Mouse (Mus musculus): ENCODE data around the gene Exoc7. TPM values are rescaled to one million over a fixed set of nuclear protein-coding genes. Genes with fewer than 3 reads are reported as not detected.

Gene Exoc7
- polyA plus RNA-seq, 1 experiment from 2014 or later, result 42.3 TPM

- Histone ChIP-seq H3K9ac (ENCODE audit: low read length) (no peak overlapping the region), H3K36me3 (ENCODE audit: control insufficient read depth, insufficient read depth, low read length) (peaks cover 36% of the 10 kb centered on the region), H3K27ac (replicated peaks) (peak overlapping the region; percentile 65), H3K4me3 (ENCODE audit: low read depth, low read length) (no peak overlapping the region), H3K27me3 (ENCODE audit: control insufficient read depth, insufficient read depth, low read length) (no peaks in the 10 kb centered on the region), H3K4me2 (replicated peaks; ENCODE audit: low read depth) (no peak overlapping the region), H3K4me1 (replicated peaks; ENCODE audit: control insufficient read depth, insufficient read depth) (no peaks in the 10 kb centered on the region), H3K9me3 (ENCODE audit: control insufficient read depth, low read length) (no peaks in the 10 kb centered on the region)
- 69% methylated on average over 7 of the region's 7 CpGs for WGBS
- TF ChIP-seq CTCF (IDR thresholded peaks at IDR 0.05; ENCODE audit: low read depth) (no peak), EP300 (optimal IDR thresholded peaks at IDR 0.05) (peak; percentile 61)
- ATAC-seq (ENCODE audit: low FRiP score, low TSS enrichment) (peak; percentile 83), DNase-seq (ENCODE audit: low spot score) (peak; percentile 67)
These were observed 46.8 kb downstream of the Exoc7 start for GRCm38 (mm10) chr11:116260259-116260658.

GRCm38 (mm10) chr11:116259461-116259860, 47.6 kb downstream of the Exoc7 start:
- Histone ChIP-seq H3K4me3 (ENCODE audit: low read depth, low read length) (no peak overlapping the region), H3K27ac (replicated peaks) (0 out of 2 replicates have a peak overlapping the region, but pooled peaks have one; percentile 35), H3K9ac (ENCODE audit: low read length) (no peak overlapping the region), H3K4me2 (replicated peaks; ENCODE audit: low read depth) (no peak overlapping the region), H3K36me3 (ENCODE audit: control insufficient read depth, insufficient read depth, low read length) (peaks cover 41% of the 10 kb centered on the region), H3K27me3 (ENCODE audit: control insufficient read depth, insufficient read depth, low read length) (no peaks in the 10 kb centered on the region), H3K9me3 (ENCODE audit: control insufficient read depth, low read length) (no peaks in the 10 kb centered on the region), H3K4me1 (replicated peaks; ENCODE audit: control insufficient read depth, insufficient read depth) (no peaks in the 10 kb centered on the region)
- DNase-seq (ENCODE audit: low spot score), result no peak
- TF ChIP-seq EP300 (optimal IDR thresholded peaks at IDR 0.05) (no peak), CTCF (IDR thresholded peaks at IDR 0.05; ENCODE audit: low read depth) (no peak)
- ATAC-seq (ENCODE audit: low FRiP score, low TSS enrichment), result no peak
- 82% methylated on average over 8 of the region's 8 CpGs for WGBS

GRCm38 (mm10) chr11:116255982-116256675, 50.9 kb downstream of the Exoc7 start:
- peak; percentile 44; the same call in 1 of the 2 replicates for ATAC-seq (ENCODE audit: low FRiP score, low TSS enrichment)
- Histone ChIP-seq H3K9me3 (ENCODE audit: control insufficient read depth, low read length) (no peaks in the 10 kb centered on the region), H3K27me3 (ENCODE audit: control insufficient read depth, insufficient read depth, low read length) (no peaks in the 10 kb centered on the region), H3K4me1 (replicated peaks; ENCODE audit: control insufficient read depth, insufficient read depth) (no peaks in the 10 kb centered on the region), H3K9ac (ENCODE audit: low read length) (no peak overlapping the region), H3K4me2 (replicated peaks; ENCODE audit: low read depth) (no peak overlapping the region), H3K4me3 (ENCODE audit: low read depth, low read length) (no peak overlapping the region), H3K36me3 (ENCODE audit: control insufficient read depth, insufficient read depth, low read length) (peaks cover 41% of the 10 kb centered on the region), H3K27ac (replicated peaks) (peak overlapping the region; percentile 89)
- DNase-seq (ENCODE audit: low spot score), result no peak
- TF ChIP-seq EP300 (optimal IDR thresholded peaks at IDR 0.05), result no peak
- TF ChIP-seq CTCF (IDR thresholded peaks at IDR 0.05; ENCODE audit: low read depth), result no peak
- WGBS, result 61% methylated on average over 9 of the region's 9 CpGs

GRCm38 (mm10) chr11:116255090-116255981, 51.7 kb downstream of the Exoc7 start:
- Histone ChIP-seq H3K4me2 (replicated peaks; ENCODE audit: low read depth) (no peak overlapping the region), H3K9me3 (ENCODE audit: control insufficient read depth, low read length) (no peaks in the 10 kb centered on the region), H3K27ac (replicated peaks) (peak overlapping the region; percentile 89), H3K4me3 (ENCODE audit: low read depth, low read length) (no peak overlapping the region), H3K36me3 (ENCODE audit: control insufficient read depth, insufficient read depth, low read length) (peaks cover 42% of the 10 kb centered on the region), H3K4me1 (replicated peaks; ENCODE audit: control insufficient read depth, insufficient read depth) (no peaks in the 10 kb centered on the region), H3K27me3 (ENCODE audit: control insufficient read depth, insufficient read depth, low read length) (no peaks in the 10 kb centered on the region), H3K9ac (ENCODE audit: low read length) (no peak overlapping the region)
- no peak for ATAC-seq (ENCODE audit: low FRiP score, low TSS enrichment)
- TF ChIP-seq EP300 (optimal IDR thresholded peaks at IDR 0.05) (no peak), CTCF (IDR thresholded peaks at IDR 0.05; ENCODE audit: low read depth) (no peak)
- 72% methylated on average over 22 of the region's 22 CpGs for WGBS
- DNase-seq (ENCODE audit: low spot score), result no peak

GRCm38 (mm10) chr11:116254627-116255026, 52.4 kb downstream of the Exoc7 start:
- no peak overlapping the region for H3K9ac ChIP-seq (ENCODE audit: low read length)
- H3K4me1 ChIP-seq (replicated peaks; ENCODE audit: control insufficient read depth, insufficient read depth), result no peaks in the 10 kb centered on the region
- H3K4me3 ChIP-seq (ENCODE audit: low read depth, low read length), result no peak overlapping the region
- no peaks in the 10 kb centered on the region for H3K27me3 ChIP-seq (ENCODE audit: control insufficient read depth, insufficient read depth, low read length)
- DNase-seq (ENCODE audit: low spot score) (peak; percentile 42), ATAC-seq (ENCODE audit: low FRiP score, low TSS enrichment) (peak; percentile 59)
- no peak overlapping the region for H3K4me2 ChIP-seq (replicated peaks; ENCODE audit: low read depth)
- 53% methylated on average over 9 of the region's 9 CpGs for WGBS
- H3K9me3 ChIP-seq (ENCODE audit: control insufficient read depth, low read length), result no peaks in the 10 kb centered on the region
- peaks cover 44% of the 10 kb centered on the region for H3K36me3 ChIP-seq (ENCODE audit: control insufficient read depth, insufficient read depth, low read length)
- H3K27ac ChIP-seq (replicated peaks), result peak overlapping the region; percentile 89
- no peak for TF ChIP-seq EP300 (optimal IDR thresholded peaks at IDR 0.05)
- TF ChIP-seq CTCF (IDR thresholded peaks at IDR 0.05; ENCODE audit: low read depth), result no peak

Measured in stomach, postnatal 0 days (tissue).